ENCODE assay signal across 9 mouse cellular contexts in the genomic region with DNA sequence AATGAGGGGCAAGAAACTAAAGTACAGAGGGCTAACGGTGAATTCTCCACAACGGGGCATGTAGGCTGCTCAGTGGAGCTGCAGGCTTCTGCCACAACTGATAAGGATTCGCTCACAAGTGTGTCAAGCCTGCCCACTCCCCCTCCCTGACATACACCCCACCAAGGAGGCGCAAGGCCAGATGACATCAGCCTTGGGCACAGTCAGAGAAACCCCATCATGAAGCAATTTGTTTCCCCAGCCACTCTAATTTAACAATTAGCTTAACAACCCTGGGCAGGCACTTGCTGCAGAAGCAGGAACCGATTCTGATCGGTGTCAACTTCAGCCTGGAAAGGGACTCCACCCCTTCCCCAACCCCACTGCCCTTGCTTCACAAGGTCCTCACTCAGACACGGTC. TPM values are rescaled to one million over a fixed set of nuclear protein-coding genes. Genes with fewer than 3 reads are reported as not detected.
DNase-seq lines count a peak whose midpoint lies in the region; ATAC-seq and TF ChIP-seq lines count a peak whose summit lies in the region.
"Had no signal": no experiment of that assay in that cellular context is flagged by ENCODE, and none has a peak within 500 bp of the region (broad histone marks: within the 10 kb centered on the region; RNA-seq: fewer than 3 reads in every experiment).

No protein-coding gene starts in this region.

- TF ChIP-seq CTCF in midbrain, postnatal 0 days (IDR thresholded peaks at IDR 0.05): no peak

- 0 out of 2 replicates have a peak, but pooled peaks cover 3% of the 10 kb centered on the region for H3K4me1 ChIP-seq in midbrain, postnatal 0 days (ENCODE audit: insufficient read depth, low read length)
- peaks cover 6% of the 10 kb centered on the region for H3K4me1 ChIP-seq in midbrain, embryonic 16.5 days (ENCODE audit: control insufficient read depth, insufficient read depth, low read length)

- H3K27me3 ChIP-seq in midbrain, postnatal 0 days (ENCODE audit: insufficient read depth, low read length): no peaks in the 10 kb centered on the region
- H3K27me3 ChIP-seq in midbrain, embryonic 16.5 days (ENCODE audit: control insufficient read depth, insufficient read depth, low read depth, low read length): no peaks in the 10 kb centered on the region

- no peak overlapping the region for H3K4me2 ChIP-seq in midbrain, postnatal 0 days (ENCODE audit: low read depth, low read length, poor library complexity, severe bottlenecking)
- H3K4me2 ChIP-seq in midbrain, embryonic 16.5 days (ENCODE audit: low read length): no peak overlapping the region

- ATAC-seq in midbrain, postnatal 0 days (ENCODE audit: low FRiP score): no peak
- no peak for ATAC-seq in midbrain, embryonic 16.5 days
- peak; percentile 56 for ATAC-seq in granulocyte monocyte progenitor cell, adult 5-6 weeks (replicated peaks; ENCODE audit: poor library complexity, severe bottlenecking)
- peak; percentile 96 for ATAC-seq in megakaryocyte-erythroid progenitor cell, adult 5-6 weeks (replicated peaks; ENCODE audit: low FRiP score, low TSS enrichment, poor library complexity, severe bottlenecking)

- no peak overlapping the region for H3K4me3 ChIP-seq in midbrain, postnatal 0 days (ENCODE audit: low read depth, low read length)
- no peak overlapping the region for H3K4me3 ChIP-seq in midbrain, embryonic 16.5 days (ENCODE audit: low read depth, low read length)

- H3K9ac ChIP-seq in midbrain, postnatal 0 days (replicated peaks; ENCODE audit: low read length, poor library complexity, severe bottlenecking): no peak overlapping the region
- H3K9ac ChIP-seq in midbrain, embryonic 16.5 days (ENCODE audit: low read depth, low read length): no peak overlapping the region

- peak; percentile 26 for DNase-seq in gastrocnemius, adult 18-20 months (ENCODE audit: low spot score)
- no peak for DNase-seq in gastrocnemius, postnatal 4 days (ENCODE audit: low spot score in 2 of 2)
- peak; percentile 36 for DNase-seq in midbrain, postnatal 0 days (ENCODE audit: low spot score)
- no peak for DNase-seq in spleen, postnatal 4 days (ENCODE audit: low spot score in 2 of 2)
- no peak for DNase-seq in right cerebral cortex, postnatal 25 days
- DNase-seq: right cerebral cortex, postnatal 14 days had no signal

- no peak overlapping the region for H3K27ac ChIP-seq in midbrain, postnatal 0 days (ENCODE audit: low read depth, low read length)
- H3K27ac ChIP-seq in midbrain, embryonic 16.5 days (ENCODE audit: low read length): no peak overlapping the region

- no peaks in the 10 kb centered on the region for H3K9me3 ChIP-seq in midbrain, postnatal 0 days (ENCODE audit: low read length)
- no peaks in the 10 kb centered on the region for H3K9me3 ChIP-seq in midbrain, embryonic 16.5 days (replicated peaks; ENCODE audit: control insufficient read depth, low read length, poor library complexity, severe bottlenecking)

- WGBS in midbrain, postnatal 0 days: 61% methylated on average over 7 of the region's 7 CpGs
- 72% methylated on average over 7 of the region's 7 CpGs for WGBS in midbrain, embryonic 16.5 days

- no peaks in the 10 kb centered on the region for H3K36me3 ChIP-seq in midbrain, postnatal 0 days (ENCODE audit: insufficient read depth, low read length)
- no peaks in the 10 kb centered on the region for H3K36me3 ChIP-seq in midbrain, embryonic 16.5 days (ENCODE audit: control insufficient read depth, insufficient read depth, low read length)

RNA-seq across cellular contexts. Expression of gene Kalrn, which starts 38.2 kb away (rescaled TPM):
- total RNA-seq in gastrocnemius, adult 18-20 months (2021): 10 to 100 TPM; 18.6 to 24.1 TPM
- total RNA-seq in gastrocnemius, postnatal 4 days (2021): 10 to 100 TPM; 22.6 to 24.6 TPM
- 128 and 156 TPM in 2 replicates for total RNA-seq in midbrain, postnatal 0 days (2014; rRNA removed)
- 18.2 and 23.6 TPM in 2 replicates for polyA plus RNA-seq in midbrain, postnatal 0 days (2015; fragmentation: Nextera tagmentation; extraction: Ambion mirVana)
- polyA plus RNA-seq in midbrain, embryonic 16.5 days (2015; fragmentation: Nextera tagmentation; extraction: Ambion mirVana): 31.3 and 33.2 TPM in 2 replicates
- 3.0 and 3.8 TPM in 2 replicates for total RNA-seq in granulocyte monocyte progenitor cell, adult 5-6 weeks (2014; fragmentation: Nextera tagmentation)
- total RNA-seq in granulocyte monocyte progenitor cell, adult 5-6 weeks (2017): 2.3 and 3.6 TPM in 2 replicates
- total RNA-seq in megakaryocyte-erythroid progenitor cell, adult 5-6 weeks (2014; fragmentation: Nextera tagmentation): 1.6 and 1.7 TPM in 2 replicates
- total RNA-seq in megakaryocyte-erythroid progenitor cell, adult 5-6 weeks (2017): 3.7 and 4.3 TPM in 2 replicates

Comparison
In these comparisons a context has a peak if more than half of its experiments do, and no peak if none do; other contexts are left out.
1. DNase-seq: peak in gastrocnemius, adult 18-20 months (single experiment) and midbrain, postnatal 0 days (single experiment); none in gastrocnemius, postnatal 4 days (0 of 2), spleen, postnatal 4 days (0 of 2) and right cerebral cortex, postnatal 25 days (single experiment).
2. ATAC-seq: peak in granulocyte monocyte progenitor cell, adult 5-6 weeks (single experiment) and megakaryocyte-erythroid progenitor cell, adult 5-6 weeks (single experiment); none in midbrain, postnatal 0 days (single experiment) and midbrain, embryonic 16.5 days (single experiment).